Mouse (Mus musculus) forebrain, embryonic 16.5 days (tissue): ENCODE results near the gene Arhgef38. TPM values are rescaled to one million over a fixed set of nuclear protein-coding genes. Genes with fewer than 3 reads are reported as not detected.

Experiments used
- ATAC-seq: fragments of 200-750 bp; cut with Nextera tagmentation; 2 replicates; pipeline ENCODE4 v1.8.0; 2017; ENCODE audit warnings: mild to moderate bottlenecking, moderate library complexity
- H3K27ac ChIP-seq: fragments of 300-500 bp; sonication (generic); 2 replicates; pipeline ENCODE4 v1.5.1; 2014; ENCODE audit warnings: low read length, control low read depth
- H3K27me3 ChIP-seq: fragments of 300-500 bp; sonication (generic); replicated peaks from 2 replicates; pipeline ENCODE4 v1.6.1; 2014; ENCODE audit warnings: low read length; ENCODE audit not compliant: control insufficient read depth, insufficient read depth
- H3K36me3 ChIP-seq: fragments of 300-500 bp; sonication (generic); 2 replicates; pipeline ENCODE4 v1.6.1; 2014; ENCODE audit not compliant: control insufficient read depth, insufficient read depth
- H3K4me1 ChIP-seq: fragments of 300-500 bp; sonication (generic); replicated peaks from 2 replicates; pipeline ENCODE4 v1.6.1; 2014; ENCODE audit warnings: low read length; ENCODE audit not compliant: control insufficient read depth, insufficient read depth
- H3K4me2 ChIP-seq: fragments of 300-500 bp; sonication (generic); 2 replicates; pipeline ENCODE4 v1.6.1; 2014; ENCODE audit warnings: mild to moderate bottlenecking, low read length, control low read depth
- H3K4me3 ChIP-seq: fragments of 300-500 bp; sonication (generic); replicated peaks from 2 replicates; pipeline ENCODE4 v1.5.1; 2014; ENCODE audit warnings: mild to moderate bottlenecking, low read length, control low read depth
- H3K9ac ChIP-seq: fragments of 300-500 bp; sonication (generic); replicated peaks from 2 replicates; pipeline ENCODE4 v1.6.1; 2014; ENCODE audit warnings: low read depth, low read length, control low read depth
- H3K9me3 ChIP-seq: fragments of 300-500 bp; sonication (generic); 2 replicates; pipeline ENCODE4 v1.6.1; 2016; ENCODE audit warnings: low read length; ENCODE audit not compliant: control insufficient read depth
- WGBS: fragments of 180-500 bp; shearing (Covaris S2); extraction: QIAGEN DNeasy Blood & Tissue Kit; methylation state at CpG from one replicate; pipeline ENCODE4 v1.1.7; 2014; 5-methylcytosine and 5-hydroxymethylcytosine counted together
- polyA plus RNA-seq: library from polyadenylated mRNA; unstranded; fragments of >200 nt; fragmentation: Nextera tagmentation; extraction: Ambion mirVana; gene quantifications from 2 replicates; pipeline ENCODE4 v1.2.1, GENCODE M21; 2015

The Arhgef38 gene
- polyA plus RNA-seq, 1 experiment from 2014 or later, result not detected

GRCm38 (mm10) chr3:133109844-133110243 is 124.9 kb downstream of the Arhgef38 start:
- H3K4me1 ChIP-seq, result no peaks in the 10 kb centered on the region
- no peak overlapping the region for H3K9ac ChIP-seq
- 93% methylated on average over 4 of the region's 4 CpGs for WGBS
- no peaks in the 10 kb centered on the region for H3K27me3 ChIP-seq
- peaks cover 21% of the 10 kb centered on the region for H3K36me3 ChIP-seq
- H3K27ac ChIP-seq, result no peak overlapping the region
- no peak overlapping the region for H3K4me3 ChIP-seq
- no peak for ATAC-seq
- no peaks in the 10 kb centered on the region for H3K9me3 ChIP-seq
- H3K4me2 ChIP-seq, result no peak overlapping the region

DNA sequence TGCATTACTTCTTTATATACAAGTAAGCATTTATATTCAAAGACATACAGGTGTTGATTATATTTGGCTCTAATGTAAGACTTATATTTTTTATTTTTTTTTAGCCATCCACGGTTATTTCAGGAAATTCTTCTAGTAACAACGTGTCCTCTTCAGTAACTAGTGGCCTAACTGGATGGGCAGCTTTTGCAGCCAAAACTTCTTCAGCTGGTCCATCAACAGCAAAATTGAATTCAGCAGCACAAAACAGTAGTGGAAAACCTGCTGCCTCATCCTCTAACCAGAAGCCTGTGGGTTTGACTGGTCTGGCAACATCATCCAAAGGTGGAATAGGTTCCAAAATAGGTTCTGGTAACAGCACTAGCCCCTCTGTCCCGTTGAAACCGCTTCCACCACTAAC is 126.0 kb downstream of the Arhgef38 start:
- no peaks in the 10 kb centered on the region for H3K9me3 ChIP-seq
- H3K4me3 ChIP-seq, result no peak overlapping the region
- 96% methylated on average over 4 of the region's 4 CpGs for WGBS
- H3K27me3 ChIP-seq, result no peaks in the 10 kb centered on the region
- no peak overlapping the region for H3K27ac ChIP-seq
- no peak overlapping the region for H3K9ac ChIP-seq
- no peak for ATAC-seq
- H3K36me3 ChIP-seq, result peaks cover 24% of the 10 kb centered on the region
- H3K4me1 ChIP-seq, result no peaks in the 10 kb centered on the region
- H3K4me2 ChIP-seq, result no peak overlapping the region

- peaks cover 34% of the 10 kb centered on the region for H3K36me3 ChIP-seq
- H3K4me1 ChIP-seq, result no peaks in the 10 kb centered on the region
- H3K9me3 ChIP-seq, result no peaks in the 10 kb centered on the region
- 87% methylated on average over 3 of the region's 3 CpGs for WGBS
- no peak for ATAC-seq
- H3K27ac ChIP-seq, result no peak overlapping the region
- H3K4me2 ChIP-seq, result no peak overlapping the region
- no peaks in the 10 kb centered on the region for H3K27me3 ChIP-seq
- H3K9ac ChIP-seq, result no peak overlapping the region
- H3K4me3 ChIP-seq, result no peak overlapping the region
Measured at GRCm38 (mm10) chr3:133104436-133104835, 130.3 kb downstream of the Arhgef38 start.

- WGBS, result 86% methylated on average over 3 of the region's 3 CpGs
- H3K4me2 ChIP-seq, result no peak overlapping the region
- H3K36me3 ChIP-seq, result peaks cover 33% of the 10 kb centered on the region
- no peaks in the 10 kb centered on the region for H3K4me1 ChIP-seq
- no peaks in the 10 kb centered on the region for H3K9me3 ChIP-seq
- no peak for ATAC-seq
- no peaks in the 10 kb centered on the region for H3K27me3 ChIP-seq
- H3K27ac ChIP-seq, result no peak overlapping the region
- H3K4me3 ChIP-seq, result no peak overlapping the region
- H3K9ac ChIP-seq, result no peak overlapping the region
Measured at GRCm38 (mm10) chr3:133103768-133104167, 131.0 kb downstream of the Arhgef38 start.

- peaks cover 23% of the 10 kb centered on the region for H3K36me3 ChIP-seq
- no peak overlapping the region for H3K4me2 ChIP-seq
- no peak for ATAC-seq
Measured at GRCm38 (mm10) chr3:133098909-133099308, 135.8 kb downstream of the Arhgef38 start.

GRCm38 (mm10) chr3:133098336-133098735 is 136.4 kb downstream of the Arhgef38 start:
- Histone ChIP-seq H3K4me2 (no peak overlapping the region), H3K27ac (no peak overlapping the region), H3K36me3 (peaks cover 19% of the 10 kb centered on the region), H3K9ac (no peak overlapping the region), H3K4me1 (peaks cover 4% of the 10 kb centered on the region), H3K4me3 (no peak overlapping the region), H3K9me3 (no peaks in the 10 kb centered on the region), H3K27me3 (no peaks in the 10 kb centered on the region)
- no peak for ATAC-seq
- WGBS, result 94% methylated on average over 4 of the region's 4 CpGs

More at GRCm38 (mm10) chr3:133098909-133099308, 135.8 kb downstream of the Arhgef38 start:
- H3K27ac ChIP-seq, result no peak overlapping the region
- H3K4me1 ChIP-seq, result no peaks in the 10 kb centered on the region
- no peaks in the 10 kb centered on the region for H3K27me3 ChIP-seq
- WGBS, result 89% methylated on average over 2 of the region's 2 CpGs
- H3K9ac ChIP-seq, result no peak overlapping the region
- no peak overlapping the region for H3K4me3 ChIP-seq
- H3K9me3 ChIP-seq, result no peaks in the 10 kb centered on the region

- Histone ChIP-seq H3K9ac (no peak overlapping the region), H3K27me3 (no peaks in the 10 kb centered on the region), H3K4me1 (peaks cover 6% of the 10 kb centered on the region), H3K27ac (no peak overlapping the region), H3K36me3 (peaks cover 19% of the 10 kb centered on the region), H3K4me2 (no peak overlapping the region), H3K9me3 (no peaks in the 10 kb centered on the region), H3K4me3 (no peak overlapping the region)
- no peak for ATAC-seq
- 96% methylated on average over 6 of the region's 6 CpGs for WGBS
Measured at GRCm38 (mm10) chr3:133097936-133098335, 136.8 kb downstream of the Arhgef38 start.

GRCm38 (mm10) chr3:133094305-133094704 is 140.4 kb downstream of the Arhgef38 start:
- ATAC-seq, result no peak
- Histone ChIP-seq H3K4me3 (no peak overlapping the region), H3K27ac (no peak overlapping the region), H3K27me3 (no peaks in the 10 kb centered on the region), H3K9ac (no peak overlapping the region), H3K4me2 (no peak overlapping the region), H3K4me1 (peaks cover 20% of the 10 kb centered on the region), H3K9me3 (no peaks in the 10 kb centered on the region), H3K36me3 (peaks cover 6% of the 10 kb centered on the region; the same call in 1 of the 2 replicates)
- 75% methylated on average over 1 of the region's 1 CpGs for WGBS

DNA sequence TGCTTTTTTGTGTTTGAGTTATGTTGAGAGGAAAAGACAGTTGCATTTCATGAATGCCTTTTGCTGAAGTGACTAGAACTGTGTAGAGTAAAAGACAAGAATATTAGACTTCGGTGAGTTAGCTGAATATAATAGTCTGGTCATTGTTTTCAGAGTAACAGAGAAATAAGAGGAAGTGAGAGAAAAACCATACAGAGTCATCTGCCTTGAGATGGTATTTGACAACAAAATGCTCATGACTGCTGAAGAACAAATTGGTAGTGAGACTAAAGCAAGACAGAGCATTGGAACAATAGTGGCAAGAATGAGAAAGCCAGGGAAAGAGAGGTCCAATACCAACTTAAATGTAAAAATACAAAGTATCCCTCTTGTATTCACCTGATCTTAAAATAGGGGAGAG is 141.8 kb downstream of the Arhgef38 start:
- no peak overlapping the region for H3K9ac ChIP-seq
- no peak overlapping the region; the same call in 1 of the 2 replicates for H3K4me3 ChIP-seq
- H3K4me2 ChIP-seq, result peak overlapping the region; percentile 67
- no peaks in the 10 kb centered on the region for H3K9me3 ChIP-seq
- H3K27me3 ChIP-seq, result no peaks in the 10 kb centered on the region
- H3K27ac ChIP-seq, result no peak overlapping the region
- peaks cover 20% of the 10 kb centered on the region for H3K4me1 ChIP-seq
- no peak for ATAC-seq
- H3K36me3 ChIP-seq, result no peaks in the 10 kb centered on the region
- 74% methylated on average over 1 of the region's 1 CpGs for WGBS

- Histone ChIP-seq H3K4me2 (peak overlapping the region; percentile 67), H3K27me3 (no peaks in the 10 kb centered on the region), H3K9ac (peak overlapping the region; percentile 95), H3K9me3 (no peaks in the 10 kb centered on the region), H3K27ac (peak overlapping the region; percentile 97), H3K4me1 (peaks cover 20% of the 10 kb centered on the region), H3K36me3 (no peaks in the 10 kb centered on the region), H3K4me3 (peak overlapping the region; percentile 87)
- WGBS, result 0% methylated on average over 7 of the region's 7 CpGs
- no peak for ATAC-seq
Measured at GRCm38 (mm10) chr3:133092274-133092853, 142.4 kb downstream of the Arhgef38 start.
